Comparison of ENCODE assay signal across 11 mouse cellular contexts in genomic region chr11:24091393-24092080, GRCm38 (mm10). TPM values are rescaled to one million over a fixed set of nuclear protein-coding genes. Genes with fewer than 3 reads are reported as not detected.
DNase-seq lines count a peak whose midpoint lies in the region; ATAC-seq and TF ChIP-seq lines count a peak whose summit lies in the region.
"Had no signal": no experiment of that assay in that cellular context is flagged by ENCODE, and none has a peak within 500 bp of the region (broad histone marks: within the 10 kb centered on the region; RNA-seq: fewer than 3 reads in every experiment).

No protein-coding gene starts in this region.

- TF ChIP-seq POLR2A in limb, embryonic 14.5 days (IDR thresholded peaks at IDR 0.05; ENCODE audit: borderline replicate concordance, extremely low read depth, insufficient read depth, insufficient read length) = no peak

- no peak overlapping the region for H3K4me2 ChIP-seq in liver, embryonic 13.5 days
- peak overlapping the region; percentile 98 for H3K4me2 ChIP-seq in forebrain, embryonic 14.5 days (ENCODE audit: low read length)
- H3K4me2 ChIP-seq in limb, embryonic 14.5 days (replicated peaks; ENCODE audit: low read depth, low read length, severe bottlenecking) = peak overlapping the region; percentile 34
- peak overlapping the region; percentile 33 for H3K4me2 ChIP-seq in stomach, embryonic 15.5 days
- H3K4me2 ChIP-seq: lung, embryonic 15.5 days had no signal

- H3K36me3 ChIP-seq in liver, embryonic 13.5 days = peaks cover 71% of the 10 kb centered on the region
- peaks cover 45% of the 10 kb centered on the region for H3K36me3 ChIP-seq in forebrain, embryonic 14.5 days (ENCODE audit: control insufficient read depth, insufficient read depth, low read length)
- peaks cover 40% of the 10 kb centered on the region for H3K36me3 ChIP-seq in limb, embryonic 14.5 days (ENCODE audit: control insufficient read depth, insufficient read depth, low read length)
- H3K36me3 ChIP-seq in stomach, embryonic 15.5 days = no peaks in the 10 kb centered on the region
- H3K36me3 ChIP-seq: lung, embryonic 15.5 days had no signal

- peaks cover 64% of the 10 kb centered on the region for H3K4me1 ChIP-seq in liver, embryonic 13.5 days (replicated peaks)
- H3K4me1 ChIP-seq in forebrain, embryonic 14.5 days (ENCODE audit: control insufficient read depth, insufficient read depth, low read length) = peaks cover 76% of the 10 kb centered on the region
- peaks cover 51% of the 10 kb centered on the region for H3K4me1 ChIP-seq in limb, embryonic 14.5 days (ENCODE audit: control insufficient read depth, insufficient read depth, low read length)
- peaks cover 26% of the 10 kb centered on the region for H3K4me1 ChIP-seq in stomach, embryonic 15.5 days

- ATAC-seq in liver, embryonic 13.5 days (ENCODE audit: low read depth) = no peak
- ATAC-seq in forebrain, embryonic 14.5 days = no peak
- ATAC-seq in limb, embryonic 14.5 days (ENCODE audit: low FRiP score, low read depth) = no peak; the same call in 1 of the 2 replicates
- ATAC-seq in stomach, embryonic 15.5 days (ENCODE audit: insufficient read depth, low FRiP score, low read depth) = no peak

- H3K27ac ChIP-seq in liver, embryonic 13.5 days = peak overlapping the region; percentile 10; the same call in 1 of the 2 replicates
- peak overlapping the region; percentile 77 for H3K27ac ChIP-seq in forebrain, embryonic 14.5 days (ENCODE audit: low read depth, low read length)
- no peak overlapping the region for H3K27ac ChIP-seq in limb, embryonic 14.5 days (replicated peaks; ENCODE audit: low read depth, low read length)
- H3K27ac ChIP-seq in stomach, embryonic 15.5 days = peak overlapping the region; percentile 35; the same call in 1 of the 2 replicates
- H3K27ac ChIP-seq: lung, embryonic 15.5 days had no signal

- WGBS in liver, embryonic 13.5 days (ENCODE audit: insufficient replicate concordance) = 71% methylated on average over 15 of the region's 15 CpGs
- 20% methylated on average over 15 of the region's 15 CpGs for WGBS in forebrain, embryonic 14.5 days
- 19% methylated on average over 15 of the region's 15 CpGs for WGBS in limb, embryonic 14.5 days
- 33% methylated on average over 15 of the region's 15 CpGs for WGBS in stomach, embryonic 15.5 days

- H3K4me3 ChIP-seq in liver, embryonic 13.5 days (replicated peaks) = no peak overlapping the region
- peak overlapping the region; percentile 18 for H3K4me3 ChIP-seq in forebrain, embryonic 14.5 days (ENCODE audit: low read depth, low read length)
- H3K4me3 ChIP-seq in limb, embryonic 14.5 days (replicated peaks; ENCODE audit: low read length) = no peak overlapping the region
- H3K4me3 ChIP-seq in stomach, embryonic 15.5 days (replicated peaks) = no peak overlapping the region
- H3K4me3 ChIP-seq: lung, embryonic 15.5 days had no signal

- H3K27me3 ChIP-seq in liver, embryonic 13.5 days = no peaks in the 10 kb centered on the region
- H3K27me3 ChIP-seq in forebrain, embryonic 14.5 days (replicated peaks; ENCODE audit: control insufficient read depth, insufficient read depth, low read length) = no peaks in the 10 kb centered on the region
- no peaks in the 10 kb centered on the region for H3K27me3 ChIP-seq in limb, embryonic 14.5 days (ENCODE audit: control insufficient read depth, insufficient read depth, low read length)
- no peaks in the 10 kb centered on the region for H3K27me3 ChIP-seq in stomach, embryonic 15.5 days (replicated peaks)
- H3K27me3 ChIP-seq: lung, embryonic 15.5 days had no signal

- H3K9ac ChIP-seq in liver, embryonic 13.5 days = no peak overlapping the region
- peak overlapping the region; percentile 57 for H3K9ac ChIP-seq in forebrain, embryonic 14.5 days (ENCODE audit: low read length)
- no peak overlapping the region for H3K9ac ChIP-seq in limb, embryonic 14.5 days (ENCODE audit: low read depth, low read length, severe bottlenecking)
- no peak overlapping the region for H3K9ac ChIP-seq in stomach, embryonic 15.5 days
- H3K9ac ChIP-seq: lung, embryonic 15.5 days had no signal

- no peak for DNase-seq in liver, embryonic 13.5 days
- no peak for DNase-seq in liver
- DNase-seq in forebrain, embryonic 14.5 days (ENCODE audit: low spot score) = peak; percentile 49
- DNase-seq in limb, embryonic 14.5 days (ENCODE audit: low spot score) = peak; percentile 49
- DNase-seq in kidney, adult 9 months = no peak
- DNase-seq in left cerebral cortex, adult 9 months (ENCODE audit: low spot score in 2 of 2) = no peak
- DNase-seq: cerebellum, postnatal 36 days; kidney, adult 11 months had no signal

- H3K9me3 ChIP-seq in liver, embryonic 13.5 days (replicated peaks) = no peaks in the 10 kb centered on the region
- H3K9me3 ChIP-seq in forebrain, embryonic 14.5 days (replicated peaks; ENCODE audit: control insufficient read depth, low read length) = no peaks in the 10 kb centered on the region
- H3K9me3 ChIP-seq in limb, embryonic 14.5 days (ENCODE audit: control insufficient read depth, low read length) = no peaks in the 10 kb centered on the region
- H3K9me3 ChIP-seq in stomach, embryonic 15.5 days = no peaks in the 10 kb centered on the region
- H3K9me3 ChIP-seq: lung, embryonic 15.5 days had no signal

RNA-seq across cellular contexts. Expression of gene Bcl11a, which starts 13.7 kb away (rescaled TPM):
- polyA plus RNA-seq in liver, embryonic 13.5 days (2015; fragmentation: Nextera tagmentation; extraction: Ambion mirVana) = 37.9 and 45.0 TPM in 2 replicates
- polyA plus RNA-seq in forebrain, embryonic 14.5 days (2014; fragmentation: Nextera tagmentation; extraction: Ambion mirVana) = 148 and 174 TPM in 2 replicates
- polyA plus RNA-seq in limb, embryonic 14.5 days (2012; rRNA removed) = 33.8 and 38.2 TPM in 2 replicates
- 61.7 and 74.9 TPM in 2 replicates for polyA plus RNA-seq in limb, embryonic 14.5 days (2014; fragmentation: Nextera tagmentation; extraction: Ambion mirVana)
- polyA plus RNA-seq in stomach, embryonic 15.5 days (2015; fragmentation: Nextera tagmentation; extraction: Ambion mirVana) = 24.5 and 25.1 TPM in 2 replicates

RNA-seq across cellular contexts. Expression of gene A830031A19Rik, which starts 16.7 kb away (rescaled TPM):
- not detected in 2 replicates for polyA plus RNA-seq in liver, embryonic 13.5 days (2015; fragmentation: Nextera tagmentation; extraction: Ambion mirVana)
- 0.32 and 0.41 TPM in 2 replicates for polyA plus RNA-seq in forebrain, embryonic 14.5 days (2014; fragmentation: Nextera tagmentation; extraction: Ambion mirVana)
- polyA plus RNA-seq in limb, embryonic 14.5 days (2012; rRNA removed) = 0.19 TPM in 1 of 2 replicates, not detected in the other
- not detected in 2 replicates for polyA plus RNA-seq in limb, embryonic 14.5 days (2014; fragmentation: Nextera tagmentation; extraction: Ambion mirVana)
- not detected in 2 replicates for polyA plus RNA-seq in stomach, embryonic 15.5 days (2015; fragmentation: Nextera tagmentation; extraction: Ambion mirVana)
- polyA plus RNA-seq: lung, embryonic 15.5 days; spleen, adult 2 months had no signal

Comparison
In these comparisons a context has a peak if more than half of its experiments do, and no peak if none do; other contexts are left out.
1. DNase-seq: peak in forebrain, embryonic 14.5 days (single experiment) and limb, embryonic 14.5 days (single experiment); none in liver, embryonic 13.5 days (single experiment), liver (single experiment), kidney, adult 9 months (single experiment) and left cerebral cortex, adult 9 months (0 of 2).